Mouse (Mus musculus): ENCODE data around the gene Ajm1. TPM values are rescaled to one million over a fixed set of nuclear protein-coding genes. Genes with fewer than 3 reads are reported as not detected.
"Not testable (repeated sequence)": the region's sequence is repeated elsewhere in the genome, so short reads cannot be mapped to it uniquely, and the experiment has no call there.

Ajm1 gene
- polyA plus RNA-seq, 1 experiment from 2014 or later = 0.63 TPM

DNA sequence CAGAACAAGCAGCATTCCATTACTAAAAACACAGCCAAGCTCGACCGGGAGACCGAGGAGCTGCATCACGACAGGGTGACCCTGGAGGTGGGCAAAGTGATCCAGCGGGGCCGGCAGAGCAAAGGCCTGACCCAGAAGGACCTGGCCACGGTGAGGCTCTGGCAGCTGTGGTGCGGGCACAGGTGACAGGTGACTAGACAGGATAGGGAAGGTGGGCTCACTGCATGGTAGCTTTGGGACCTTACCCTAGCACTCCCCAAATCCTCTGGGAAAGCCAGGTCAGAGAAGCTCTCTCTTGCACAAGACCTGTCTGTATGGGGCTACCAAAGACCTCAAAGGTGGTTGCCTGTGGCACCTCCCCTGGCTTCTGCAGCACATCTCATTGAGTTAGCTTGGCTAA, 21.0 kb downstream of the Ajm1 start:
- Histone ChIP-seq H3K4me2 (replicated peaks) (no peak overlapping the region), H3K27me3 (no peaks in the 10 kb centered on the region), H3K4me1 (peaks cover 21% of the 10 kb centered on the region), H3K9me3 (replicated peaks) (no peaks in the 10 kb centered on the region), H3K27ac (replicated peaks) (no peak overlapping the region), H3K36me3 (peaks cover 56% of the 10 kb centered on the region), H3K9ac (no peak overlapping the region), H3K4me3 (replicated peaks) (no peak overlapping the region)
- WGBS = 78% methylated on average over 8 of the region's 8 CpGs
- no peak for ATAC-seq (ENCODE audit: insufficient number of reproducible peaks, low FRiP score, low TSS enrichment, low read depth)

GRCm38 (mm10) chr2:25558774-25559173, 22.8 kb downstream of the Ajm1 start:
- Histone ChIP-seq H3K4me3 (replicated peaks) (peak overlapping the region; percentile 100), H3K4me1 (peaks cover 21% of the 10 kb centered on the region), H3K27ac (replicated peaks) (no peak overlapping the region), H3K9ac (peak overlapping the region; percentile 95; the same call in 1 of the 2 replicates), H3K4me2 (replicated peaks) (peak overlapping the region; percentile 93), H3K9me3 (replicated peaks) (no peaks in the 10 kb centered on the region), H3K27me3 (no peaks in the 10 kb centered on the region), H3K36me3 (peaks cover 38% of the 10 kb centered on the region)
- 39% methylated on average over 6 of the region's 6 CpGs for WGBS
- no peak for ATAC-seq (ENCODE audit: insufficient number of reproducible peaks, low FRiP score, low TSS enrichment, low read depth)

GRCm38 (mm10) chr2:25557964-25558360, 23.6 kb downstream of the Ajm1 start:
- peak; percentile 15; the same call in 1 of the 2 replicates for ATAC-seq (ENCODE audit: insufficient number of reproducible peaks, low FRiP score, low TSS enrichment, low read depth)
- peak overlapping the region; percentile 84 for H3K27ac ChIP-seq (replicated peaks)
- H3K9ac ChIP-seq = peak overlapping the region; percentile 95
- H3K9me3 ChIP-seq (replicated peaks) = no peaks in the 10 kb centered on the region
- H3K4me3 ChIP-seq (replicated peaks) = peak overlapping the region; percentile 100
- H3K27me3 ChIP-seq = no peaks in the 10 kb centered on the region
- peaks cover 21% of the 10 kb centered on the region for H3K4me1 ChIP-seq
- 0% methylated on average over 24 of the region's 24 CpGs for WGBS
- H3K4me2 ChIP-seq (replicated peaks) = peak overlapping the region; percentile 93
- H3K36me3 ChIP-seq = peaks cover 30% of the 10 kb centered on the region

DNA sequence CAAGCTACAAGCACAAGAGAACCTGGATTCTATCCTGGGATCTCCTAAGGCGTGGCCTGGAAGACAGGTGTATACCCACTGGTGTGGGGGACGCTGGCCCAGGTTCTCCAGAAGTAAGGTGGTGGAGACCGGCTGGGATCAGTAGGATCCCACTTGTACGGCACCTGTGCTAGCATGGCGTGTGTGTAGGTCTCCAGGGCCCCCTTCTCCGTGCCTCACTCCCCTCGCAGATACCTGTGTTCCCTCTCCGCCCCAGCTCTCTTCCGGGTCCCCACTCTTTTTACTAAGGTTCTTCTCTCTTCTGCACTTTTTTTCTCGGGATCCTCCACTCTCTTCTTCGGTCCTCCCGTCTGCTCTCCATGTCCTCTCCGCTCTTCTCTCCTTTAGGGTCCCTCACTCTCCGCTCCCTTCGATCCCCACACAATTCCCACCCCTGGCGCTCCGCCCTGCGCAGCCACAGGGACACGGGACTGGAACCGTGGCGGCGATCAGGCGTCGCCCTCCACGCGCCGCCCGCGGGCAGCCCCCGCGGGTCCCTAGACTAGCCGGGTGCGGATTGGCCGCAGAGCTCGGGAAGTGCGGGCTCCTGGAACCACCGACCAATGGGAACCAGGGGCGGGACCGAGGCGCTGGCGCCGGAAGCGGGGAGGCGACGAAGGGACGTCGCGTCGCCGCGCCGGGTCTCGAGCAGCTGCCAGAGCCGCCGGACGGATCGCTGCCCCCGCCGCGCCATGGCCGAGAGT, 24.2 kb downstream of the Ajm1 start, which contains the start of gene Edf1:
Edf1 (plus strand) TSS at position 627 of the 743 bp plus-strand sequence.
- Histone ChIP-seq H3K27me3 (no peaks in the 10 kb centered on the region), H3K27ac (replicated peaks) (peak within 1 kb of the TSS; percentile 84), H3K36me3 (peaks cover 24% of the 10 kb centered on the region), H3K9ac (peak within 1 kb of the TSS; percentile 95), H3K4me2 (replicated peaks) (peak within 1 kb of the TSS; percentile 93), H3K9me3 (replicated peaks) (no peaks in the 10 kb centered on the region), H3K4me1 (peaks cover 21% of the 10 kb centered on the region), H3K4me3 (replicated peaks) (peak within 1 kb of the TSS; percentile 100)
- ATAC-seq (ENCODE audit: insufficient number of reproducible peaks, low FRiP score, low TSS enrichment, low read depth) = peak; percentile 97
- WGBS = under 1% methylated on average over 61 of the region's 61 CpGs

DNA sequence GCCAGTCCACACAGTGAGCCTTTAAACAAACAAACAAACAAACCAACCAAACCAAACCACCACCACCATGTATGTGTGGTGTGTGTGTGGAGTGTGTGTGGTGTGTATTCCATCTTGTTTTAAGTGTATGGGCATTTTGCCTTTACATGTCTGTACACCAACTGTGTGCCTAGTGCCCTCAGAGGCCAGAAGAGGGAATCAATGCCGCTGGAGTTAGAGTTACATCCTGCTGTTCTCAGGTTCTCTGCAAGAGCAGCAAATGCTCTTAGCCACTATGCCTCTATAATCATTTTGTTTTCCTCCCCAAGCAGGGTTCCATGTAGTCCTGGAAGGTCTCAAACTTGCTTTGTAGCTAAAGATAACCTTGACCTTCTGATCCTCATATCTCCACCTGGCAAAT, 25.3 kb downstream of the Ajm1 start:
- H3K9ac ChIP-seq = no peak overlapping the region
- no peak overlapping the region for H3K4me2 ChIP-seq (replicated peaks)
- H3K9me3 ChIP-seq (replicated peaks) = no peaks in the 10 kb centered on the region
- H3K36me3 ChIP-seq = peaks cover 13% of the 10 kb centered on the region
- H3K4me1 ChIP-seq = peaks cover 21% of the 10 kb centered on the region
- H3K27ac ChIP-seq (replicated peaks) = no peak overlapping the region
- H3K27me3 ChIP-seq = no peaks in the 10 kb centered on the region
- WGBS = 56% methylated on average over 1 of the region's 1 CpGs
- H3K4me3 ChIP-seq (replicated peaks) = no peak overlapping the region
- no peak for ATAC-seq (ENCODE audit: insufficient number of reproducible peaks, low FRiP score, low TSS enrichment, low read depth)

- not testable (repeated sequence) for H3K36me3 ChIP-seq; H3K9ac ChIP-seq; H3K9me3 ChIP-seq (replicated peaks); ATAC-seq (ENCODE audit: insufficient number of reproducible peaks, low FRiP score, low TSS enrichment, low read depth); H3K4me3 ChIP-seq (replicated peaks); H3K27ac ChIP-seq (replicated peaks); H3K4me2 ChIP-seq (replicated peaks); H3K27me3 ChIP-seq
- peaks cover 21% of the 10 kb centered on the region for H3K4me1 ChIP-seq
- WGBS = 42% methylated on average over 2 of the region's 2 CpGs
These were observed 26.1 kb downstream of the Ajm1 start for GRCm38 (mm10) chr2:25555479-25555878.

DNA sequence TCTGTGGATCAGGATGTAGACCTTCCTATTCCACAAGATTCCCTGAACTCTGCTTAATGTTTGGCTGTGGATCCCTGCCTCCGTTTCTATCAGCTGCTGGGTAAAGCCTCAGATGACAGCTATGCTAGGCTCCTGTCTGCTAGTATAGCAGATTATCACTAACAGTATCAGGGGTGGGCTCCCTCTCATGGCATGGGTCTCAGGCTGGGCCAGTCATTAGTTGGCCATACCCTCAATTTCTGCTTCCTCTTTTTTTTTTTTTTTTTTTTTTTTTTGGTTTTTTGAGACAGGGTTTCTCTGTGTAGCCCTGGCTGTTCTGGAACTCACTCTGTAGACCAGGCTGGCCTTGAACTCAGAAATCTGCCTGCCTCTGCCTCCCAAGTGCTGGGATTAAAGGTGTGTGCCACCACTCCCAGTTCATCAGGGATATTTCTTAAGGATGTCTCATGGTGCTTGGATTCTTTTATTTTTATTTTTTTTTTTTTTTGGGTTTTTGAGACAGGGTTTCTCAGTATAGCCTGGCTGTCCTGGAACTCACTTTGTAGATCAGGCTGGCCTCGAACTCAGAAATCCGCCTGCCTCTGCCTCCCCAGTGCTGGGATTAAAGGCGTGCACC, 28.3 kb downstream of the Ajm1 start:
- not testable (repeated sequence) for H3K4me2 ChIP-seq (replicated peaks); H3K27me3 ChIP-seq; H3K36me3 ChIP-seq; H3K4me1 ChIP-seq; H3K4me3 ChIP-seq (replicated peaks); H3K27ac ChIP-seq (replicated peaks); H3K9ac ChIP-seq; ATAC-seq (ENCODE audit: insufficient number of reproducible peaks, low FRiP score, low TSS enrichment, low read depth); H3K9me3 ChIP-seq (replicated peaks)
- 81% methylated on average over 4 of the region's 4 CpGs for WGBS

DNA sequence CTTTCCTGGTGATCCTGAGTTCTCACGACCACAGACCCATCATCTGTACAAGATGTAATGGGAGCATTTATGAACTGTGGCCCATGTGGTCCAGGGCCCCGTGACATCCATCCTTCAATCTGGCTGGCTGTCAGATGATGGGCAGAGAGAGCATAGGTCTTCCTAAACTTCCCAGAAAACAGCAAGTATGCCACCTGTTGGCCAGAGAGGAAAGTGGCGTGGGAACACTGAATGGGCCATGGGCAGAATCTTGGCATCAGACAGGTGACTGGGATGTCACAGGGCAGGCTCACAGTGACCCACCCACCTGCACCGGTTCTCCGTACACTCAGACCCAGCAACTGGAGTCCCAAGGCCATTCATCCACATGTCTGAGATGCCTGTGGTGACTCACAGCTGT, 30.4 kb downstream of the Ajm1 start:
- Histone ChIP-seq H3K4me3 (replicated peaks) (no peak overlapping the region), H3K9me3 (replicated peaks) (no peaks in the 10 kb centered on the region), H3K27me3 (no peaks in the 10 kb centered on the region), H3K9ac (no peak overlapping the region), H3K27ac (replicated peaks) (no peak overlapping the region), H3K36me3 (no peaks in the 10 kb centered on the region), H3K4me1 (no peaks in the 10 kb centered on the region), H3K4me2 (replicated peaks) (no peak overlapping the region)
- ATAC-seq (ENCODE audit: insufficient number of reproducible peaks, low FRiP score, low TSS enrichment, low read depth) = no peak
- 35% methylated on average over 5 of the region's 5 CpGs for WGBS

GRCm38 (mm10) chr2:25549021-25549991, 32.3 kb downstream of the Ajm1 start:
- Histone ChIP-seq H3K9me3 (replicated peaks) (no peaks in the 10 kb centered on the region), H3K4me1 (peaks cover 10% of the 10 kb centered on the region; the same call in 1 of the 2 replicates), H3K4me3 (replicated peaks) (no peak overlapping the region), H3K36me3 (no peaks in the 10 kb centered on the region), H3K4me2 (replicated peaks) (no peak overlapping the region), H3K9ac (no peak overlapping the region), H3K27ac (replicated peaks) (no peak overlapping the region), H3K27me3 (no peaks in the 10 kb centered on the region)
- no peak for ATAC-seq (ENCODE audit: insufficient number of reproducible peaks, low FRiP score, low TSS enrichment, low read depth)
- 67% methylated on average over 9 of the region's 9 CpGs for WGBS

DNA sequence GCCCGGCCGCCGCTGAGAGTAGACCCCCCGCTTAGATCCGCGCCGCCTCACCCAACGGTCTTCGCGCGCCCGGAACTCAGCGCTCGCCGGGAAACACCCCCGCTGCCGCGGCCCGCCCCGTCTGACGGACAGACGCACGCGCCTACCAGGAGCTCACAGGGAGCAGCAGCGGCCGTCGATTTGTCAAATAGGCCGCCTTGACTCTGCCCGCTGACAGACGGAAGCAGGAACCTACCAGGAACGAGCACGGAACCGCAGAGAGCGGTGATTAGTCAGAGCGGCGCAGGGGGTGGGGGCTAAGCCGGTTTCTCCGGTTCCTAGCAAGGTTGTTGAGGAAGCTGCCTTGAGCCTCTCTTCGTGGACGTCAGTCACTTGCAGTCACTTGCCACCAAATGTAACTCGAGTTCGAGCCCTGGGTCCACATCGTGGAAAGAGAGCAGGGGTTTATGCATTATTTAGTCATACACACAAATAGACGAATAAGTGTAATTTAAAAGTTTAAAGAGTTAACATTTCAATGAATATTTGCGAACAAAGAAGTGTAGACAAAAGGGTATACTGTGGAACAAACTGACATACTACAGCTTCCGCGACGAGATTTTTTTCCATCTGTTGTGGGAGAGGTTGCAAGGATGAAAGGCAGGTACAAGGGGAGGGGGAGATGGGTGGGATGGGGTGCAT, 34.6 kb downstream of the Ajm1 start, which contains the start of gene Traf2:
Traf2 (minus strand) TSS at position 130 of the 681 bp plus-strand sequence.
- H3K9me3 ChIP-seq (replicated peaks) = no peaks in the 10 kb centered on the region
- no peaks in the 10 kb centered on the region for H3K27me3 ChIP-seq
- H3K36me3 ChIP-seq = no peaks in the 10 kb centered on the region
- peaks cover 10% of the 10 kb centered on the region; the same call in 1 of the 2 replicates for H3K4me1 ChIP-seq
- peak; percentile 99 for ATAC-seq (ENCODE audit: insufficient number of reproducible peaks, low FRiP score, low TSS enrichment, low read depth)
- 2% methylated on average over 48 of the region's 48 CpGs for WGBS
- peak within 1 kb of the TSS; percentile 75 for H3K4me3 ChIP-seq (replicated peaks)
- H3K27ac ChIP-seq (replicated peaks) = peak within 1 kb of the TSS; percentile 68
- H3K4me2 ChIP-seq (replicated peaks) = peak within 1 kb of the TSS; percentile 57
- H3K9ac ChIP-seq = peak within 1 kb of the TSS; percentile 69
